Mouse (Mus musculus): ENCODE results near the gene Snrnp27. TPM values are rescaled to one million over a fixed set of nuclear protein-coding genes. Genes with fewer than 3 reads are reported as not detected.

The Snrnp27 gene
- polyA plus RNA-seq, 1 experiment = 4.5 TPM

GRCm38 (mm10) chr6:86708072-86708774, 23.9 kb upstream of the Snrnp27 start:
- Histone ChIP-seq H3K27me3 (ENCODE audit: control insufficient read depth, insufficient read depth, low read length) (no peaks in the 10 kb centered on the region), H3K36me3 (ENCODE audit: control insufficient read depth, insufficient read depth, low read length) (peaks cover 21% of the 10 kb centered on the region), H3K27ac (ENCODE audit: insufficient read depth, low read length) (no peak overlapping the region), H3K4me1 (ENCODE audit: control insufficient read depth, insufficient read depth, insufficient read length) (no peaks in the 10 kb centered on the region), H3K4me3 (ENCODE audit: extremely low read depth, insufficient read depth, insufficient read length) (no peak overlapping the region)
- no peak for DNase-seq (ENCODE audit: low read depth in 1 of 2, low spot score in 2 of 2)
- WGBS = 89% methylated on average over 4 of the region's 4 CpGs
- TF ChIP-seq CTCF (IDR thresholded peaks at IDR 0.05; ENCODE audit: extremely low read depth, insufficient read depth, insufficient read length, insufficient replicate concordance) (no peak), POLR2A (IDR thresholded peaks at IDR 0.05; ENCODE audit: low read depth, low read length) (no peak)

- DNase-seq (ENCODE audit: low read depth in 1 of 2, low spot score in 2 of 2) = no peak
- H3K27me3 ChIP-seq (ENCODE audit: control insufficient read depth, insufficient read depth, low read length) = no peaks in the 10 kb centered on the region
- H3K4me3 ChIP-seq (ENCODE audit: extremely low read depth, insufficient read depth, insufficient read length) = no peak overlapping the region
- peaks cover 36% of the 10 kb centered on the region for H3K36me3 ChIP-seq (ENCODE audit: control insufficient read depth, insufficient read depth, low read length)
- no peak overlapping the region for H3K27ac ChIP-seq (ENCODE audit: insufficient read depth, low read length)
- H3K4me1 ChIP-seq (ENCODE audit: control insufficient read depth, insufficient read depth, insufficient read length) = no peaks in the 10 kb centered on the region
- TF ChIP-seq CTCF (IDR thresholded peaks at IDR 0.05; ENCODE audit: extremely low read depth, insufficient read depth, insufficient read length, insufficient replicate concordance) = no peak
- no peak for TF ChIP-seq POLR2A (IDR thresholded peaks at IDR 0.05; ENCODE audit: low read depth, low read length)
- 91% methylated on average over 9 of the region's 9 CpGs for WGBS
Observed at GRCm38 (mm10) chr6:86702577-86702976, 18.3 kb upstream of the Snrnp27 start.

- Histone ChIP-seq H3K27me3 (ENCODE audit: control insufficient read depth, insufficient read depth, low read length) (no peaks in the 10 kb centered on the region), H3K4me1 (ENCODE audit: control insufficient read depth, insufficient read depth, insufficient read length) (no peaks in the 10 kb centered on the region), H3K4me3 (ENCODE audit: extremely low read depth, insufficient read depth, insufficient read length) (no peak overlapping the region), H3K36me3 (ENCODE audit: control insufficient read depth, insufficient read depth, low read length) (peaks cover 26% of the 10 kb centered on the region), H3K27ac (ENCODE audit: insufficient read depth, low read length) (no peak overlapping the region)
- no peak for TF ChIP-seq POLR2A (IDR thresholded peaks at IDR 0.05; ENCODE audit: low read depth, low read length)
- TF ChIP-seq CTCF (IDR thresholded peaks at IDR 0.05; ENCODE audit: extremely low read depth, insufficient read depth, insufficient read length, insufficient replicate concordance) = no peak
- DNase-seq (ENCODE audit: low read depth in 1 of 2, low spot score in 2 of 2) = no peak
- WGBS = 80% methylated on average over 6 of the region's 6 CpGs
Observed at GRCm38 (mm10) chr6:86697903-86698302, 13.6 kb upstream of the Snrnp27 start.

GRCm38 (mm10) chr6:86696213-86696612, 11.9 kb upstream of the Snrnp27 start:
- no peak overlapping the region for H3K27ac ChIP-seq (ENCODE audit: insufficient read depth, low read length)
- H3K27me3 ChIP-seq (ENCODE audit: control insufficient read depth, insufficient read depth, low read length) = no peaks in the 10 kb centered on the region
- peaks cover 26% of the 10 kb centered on the region for H3K36me3 ChIP-seq (ENCODE audit: control insufficient read depth, insufficient read depth, low read length)
- no peak for DNase-seq (ENCODE audit: low read depth in 1 of 2, low spot score in 2 of 2)
- no peak overlapping the region for H3K4me3 ChIP-seq (ENCODE audit: extremely low read depth, insufficient read depth, insufficient read length)
- no peaks in the 10 kb centered on the region for H3K4me1 ChIP-seq (ENCODE audit: control insufficient read depth, insufficient read depth, insufficient read length)
- 86% methylated on average over 10 of the region's 10 CpGs for WGBS
- TF ChIP-seq POLR2A (IDR thresholded peaks at IDR 0.05; ENCODE audit: low read depth, low read length) = no peak
- TF ChIP-seq CTCF (IDR thresholded peaks at IDR 0.05; ENCODE audit: extremely low read depth, insufficient read depth, insufficient read length, insufficient replicate concordance) = no peak

- no peak overlapping the region for H3K4me3 ChIP-seq (ENCODE audit: extremely low read depth, insufficient read depth, insufficient read length)
- peak; percentile 32 to 60 for DNase-seq (ENCODE audit: low read depth in 1 of 2, low spot score in 2 of 2)
- H3K27ac ChIP-seq (ENCODE audit: insufficient read depth, low read length) = no peak overlapping the region
- H3K36me3 ChIP-seq (ENCODE audit: control insufficient read depth, insufficient read depth, low read length) = peaks cover 15% of the 10 kb centered on the region
- no peaks in the 10 kb centered on the region for H3K27me3 ChIP-seq (ENCODE audit: control insufficient read depth, insufficient read depth, low read length)
- TF ChIP-seq CTCF (IDR thresholded peaks at IDR 0.05; ENCODE audit: extremely low read depth, insufficient read depth, insufficient read length, insufficient replicate concordance) (peak; percentile 65; the same call in 1 of the 2 replicates), POLR2A (IDR thresholded peaks at IDR 0.05; ENCODE audit: low read depth, low read length) (no peak)
- H3K4me1 ChIP-seq (ENCODE audit: control insufficient read depth, insufficient read depth, insufficient read length) = no peaks in the 10 kb centered on the region
Observed at GRCm38 (mm10) chr6:86694465-86694864, 10.1 kb upstream of the Snrnp27 start.

- no peak for TF ChIP-seq POLR2A (IDR thresholded peaks at IDR 0.05; ENCODE audit: low read depth, low read length)
- no peak for TF ChIP-seq CTCF (IDR thresholded peaks at IDR 0.05; ENCODE audit: extremely low read depth, insufficient read depth, insufficient read length, insufficient replicate concordance)
- WGBS = 81% methylated on average over 3 of the region's 3 CpGs
- H3K4me1 ChIP-seq (ENCODE audit: control insufficient read depth, insufficient read depth, insufficient read length) = no peaks in the 10 kb centered on the region; the same call in 1 of the 2 replicates
- peaks cover 8% of the 10 kb centered on the region for H3K36me3 ChIP-seq (ENCODE audit: control insufficient read depth, insufficient read depth, low read length)
- DNase-seq (ENCODE audit: low read depth in 1 of 2, low spot score in 2 of 2) = no peak
- no peak overlapping the region for H3K27ac ChIP-seq (ENCODE audit: insufficient read depth, low read length)
- H3K27me3 ChIP-seq (ENCODE audit: control insufficient read depth, insufficient read depth, low read length) = no peaks in the 10 kb centered on the region
- H3K4me3 ChIP-seq (ENCODE audit: extremely low read depth, insufficient read depth, insufficient read length) = no peak overlapping the region
Observed at GRCm38 (mm10) chr6:86689671-86690070, 5.3 kb upstream of the Snrnp27 start.

GRCm38 (mm10) chr6:86686971-86687370, 2.6 kb upstream of the Snrnp27 start:
- DNase-seq (ENCODE audit: low read depth in 1 of 2, low spot score in 2 of 2) = no peak
- WGBS = 85% methylated on average over 1 of the region's 1 CpGs
- H3K4me3 ChIP-seq (ENCODE audit: extremely low read depth, insufficient read depth, insufficient read length) = no peak overlapping the region
- H3K4me1 ChIP-seq (ENCODE audit: control insufficient read depth, insufficient read depth, insufficient read length) = no peaks in the 10 kb centered on the region; the same call in none of the 2 replicates
- H3K27ac ChIP-seq (ENCODE audit: insufficient read depth, low read length) = no peak overlapping the region
- peaks cover 3% of the 10 kb centered on the region for H3K36me3 ChIP-seq (ENCODE audit: control insufficient read depth, insufficient read depth, low read length)
- no peaks in the 10 kb centered on the region for H3K27me3 ChIP-seq (ENCODE audit: control insufficient read depth, insufficient read depth, low read length)
- TF ChIP-seq POLR2A (IDR thresholded peaks at IDR 0.05; ENCODE audit: low read depth, low read length) (no peak), CTCF (IDR thresholded peaks at IDR 0.05; ENCODE audit: extremely low read depth, insufficient read depth, insufficient read length, insufficient replicate concordance) (no peak)

All from spleen, adult 2 months (tissue).